Mouse (Mus musculus) liver, embryonic 15.5 days (tissue): ENCODE results near the gene Atp2b2. TPM values are rescaled to one million over a fixed set of nuclear protein-coding genes. Genes with fewer than 3 reads are reported as not detected.

Experiments
- ATAC-seq: fragments of 200-750 bp; cut with Nextera tagmentation; 2 replicates; pipeline ENCODE4 v1.8.0; 2017; ENCODE audit warnings: moderate number of reproducible peaks, mild to moderate bottlenecking, moderate library complexity; ENCODE audit not compliant: insufficient read depth
- H3K27ac ChIP-seq: fragments of 300-500 bp; sonication (generic); replicated peaks from 2 replicates; pipeline ENCODE4 v1.5.1; 2015; ENCODE audit warnings: mild to moderate bottlenecking, inconsistent platforms
- H3K27me3 ChIP-seq: fragments of 300-500 bp; sonication (generic); 2 replicates; pipeline ENCODE4 v1.6.1; 2015; ENCODE audit warnings: mild to moderate bottlenecking, inconsistent platforms
- H3K36me3 ChIP-seq: fragments of 300-500 bp; sonication (generic); replicated peaks from 2 replicates; pipeline ENCODE4 v1.6.1; 2015; ENCODE audit warnings: moderate library complexity, mild to moderate bottlenecking, inconsistent platforms
- H3K4me1 ChIP-seq: fragments of 300-500 bp; sonication (generic); replicated peaks from 2 replicates; pipeline ENCODE4 v1.6.1; 2015; ENCODE audit warnings: inconsistent platforms
- H3K4me2 ChIP-seq: fragments of 300-500 bp; sonication (generic); 2 replicates; pipeline ENCODE4 v1.6.1; 2015; ENCODE audit warnings: moderate library complexity, mild to moderate bottlenecking, inconsistent platforms
- H3K4me3 ChIP-seq: fragments of 300-500 bp; sonication (generic); replicated peaks from 2 replicates; pipeline ENCODE4 v1.5.1; 2015; ENCODE audit warnings: mild to moderate bottlenecking, inconsistent platforms
- H3K9ac ChIP-seq: fragments of 300-500 bp; sonication (generic); 2 replicates; pipeline ENCODE4 v1.6.1; 2015; ENCODE audit warnings: moderate library complexity, mild to moderate bottlenecking, inconsistent platforms
- H3K9me3 ChIP-seq: fragments of 300-500 bp; sonication (generic); replicated peaks from 2 replicates; pipeline ENCODE4 v1.6.1; 2016; ENCODE audit warnings: inconsistent platforms
- WGBS: fragments of 180-500 bp; shearing (Covaris S2); methylation state at CpG from one replicate; pipeline ENCODE4 v1.1.7; 2015; ENCODE audit warnings: mixed read lengths; ENCODE audit not compliant: insufficient replicate concordance; 5-methylcytosine and 5-hydroxymethylcytosine counted together
- polyA plus RNA-seq: library from polyadenylated mRNA; unstranded; fragments of >200 nt; fragmentation: Nextera tagmentation; extraction: Ambion mirVana; gene quantifications from 2 replicates; pipeline ENCODE4 v1.2.1, GENCODE M21; 2015

Gene Atp2b2
- polyA plus RNA-seq, 1 experiment from 2014 or later, result 1.9 TPM

DNA sequence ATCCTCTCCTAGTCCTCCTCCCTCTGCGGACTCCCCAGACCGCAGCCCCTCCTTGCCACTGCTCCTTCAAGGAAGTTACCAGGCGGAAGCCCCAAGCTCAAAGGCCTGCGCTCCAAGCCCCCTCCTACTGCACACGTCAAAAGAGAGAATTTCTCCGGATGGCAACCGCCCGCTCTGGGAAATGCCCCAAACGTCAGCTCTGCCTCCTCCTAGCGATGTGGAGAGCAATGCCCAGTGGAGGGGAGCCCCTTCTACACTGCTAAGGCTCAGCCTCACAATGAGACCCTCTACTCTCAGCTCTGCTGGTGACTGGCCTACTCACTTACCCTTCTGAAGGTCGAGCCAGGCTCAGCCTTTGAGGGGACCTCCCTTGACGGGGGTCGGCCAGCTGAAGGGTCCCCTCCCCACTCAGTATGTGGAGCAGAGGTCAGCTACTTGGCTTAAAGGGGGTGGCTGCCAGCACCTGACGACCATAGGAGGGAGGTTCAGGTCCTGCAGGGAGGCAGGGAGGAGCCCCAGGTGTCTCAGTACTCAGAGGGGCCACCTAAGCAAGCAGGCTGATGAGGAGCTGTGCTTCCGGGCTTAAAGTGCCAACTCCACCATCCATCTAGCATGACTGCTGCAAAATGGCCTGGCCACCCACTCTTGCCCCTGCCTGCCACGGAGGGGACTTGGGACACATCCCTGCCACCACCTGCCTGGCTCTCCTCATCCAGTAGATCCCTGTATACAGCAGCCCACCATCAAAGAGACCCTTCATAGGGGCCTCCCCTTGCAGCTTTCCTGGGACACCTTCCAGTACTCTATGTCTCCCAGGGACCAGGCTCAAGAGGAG is 152.2 kb downstream of the Atp2b2 start:
- 16% methylated on average over 16 of the region's 16 CpGs for WGBS
- no peaks in the 10 kb centered on the region for H3K9me3 ChIP-seq
- no peaks in the 10 kb centered on the region for H3K36me3 ChIP-seq
- H3K27ac ChIP-seq, result no peak overlapping the region
- ATAC-seq, result no peak
- peaks cover 38% of the 10 kb centered on the region for H3K27me3 ChIP-seq
- H3K4me3 ChIP-seq, result peak overlapping the region; percentile 41
- H3K4me2 ChIP-seq, result peak overlapping the region; percentile 44
- peaks cover 7% of the 10 kb centered on the region for H3K4me1 ChIP-seq
- H3K9ac ChIP-seq, result peak overlapping the region; percentile 18; the same call in 1 of the 2 replicates

DNA sequence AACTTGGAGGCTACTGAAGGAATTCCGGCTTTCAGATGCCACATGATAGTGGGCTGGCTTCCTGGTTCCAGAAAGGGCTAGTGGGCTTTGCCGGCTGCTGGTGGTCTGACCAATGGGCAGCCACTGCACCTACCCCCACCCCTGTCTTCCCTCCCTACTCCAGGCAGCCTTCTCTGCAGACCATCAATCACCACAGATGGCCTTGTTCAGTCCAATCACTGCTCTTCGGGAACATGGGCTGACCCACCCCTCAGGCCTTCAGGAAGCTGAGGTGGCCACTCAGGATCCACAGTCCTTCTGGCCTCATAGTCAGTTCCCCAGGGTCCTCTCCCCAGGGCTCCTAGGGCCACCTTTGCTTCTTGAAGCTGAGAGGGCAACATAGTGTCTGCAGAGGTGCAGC is 153.2 kb downstream of the Atp2b2 start:
- Histone ChIP-seq H3K9me3 (no peaks in the 10 kb centered on the region), H3K4me2 (no peak overlapping the region), H3K27ac (no peak overlapping the region), H3K4me1 (peaks cover 6% of the 10 kb centered on the region), H3K36me3 (no peaks in the 10 kb centered on the region), H3K9ac (no peak overlapping the region), H3K4me3 (no peak overlapping the region), H3K27me3 (peaks cover 38% of the 10 kb centered on the region)
- no peak for ATAC-seq
- WGBS, result 36% methylated on average over 3 of the region's 3 CpGs

GRCm38 (mm10) chr6:113886886-113887285 is 155.5 kb downstream of the Atp2b2 start:
- Histone ChIP-seq H3K4me1 (0 out of 2 replicates have a peak, but pooled peaks cover 3% of the 10 kb centered on the region), H3K27me3 (peaks cover 25% of the 10 kb centered on the region), H3K36me3 (no peaks in the 10 kb centered on the region), H3K4me2 (no peak overlapping the region), H3K27ac (no peak overlapping the region), H3K9me3 (no peaks in the 10 kb centered on the region), H3K9ac (no peak overlapping the region), H3K4me3 (no peak overlapping the region)
- ATAC-seq, result no peak

DNA sequence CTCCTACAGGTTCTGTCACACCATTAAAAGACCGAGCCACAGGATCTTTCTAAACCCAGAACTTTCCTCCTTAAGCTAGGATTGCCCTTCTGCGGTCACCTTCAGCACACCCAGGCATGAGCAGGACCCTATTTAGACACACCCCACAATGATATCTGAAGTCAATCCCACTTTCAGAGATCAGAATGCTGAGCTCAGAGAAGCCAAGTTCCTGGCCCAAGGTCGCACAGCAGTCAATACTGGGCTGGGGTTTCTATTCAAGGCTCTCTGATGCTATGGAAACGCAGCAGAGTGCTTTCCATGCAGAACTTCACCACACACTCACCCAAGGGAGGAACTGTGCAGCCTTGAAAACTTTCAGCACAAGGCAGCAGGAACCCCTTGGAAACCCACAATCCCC is 157.6 kb downstream of the Atp2b2 start:
- ATAC-seq, result no peak
- Histone ChIP-seq H3K27ac (no peak overlapping the region), H3K9ac (no peak overlapping the region), H3K27me3 (peaks cover 4% of the 10 kb centered on the region), H3K9me3 (no peaks in the 10 kb centered on the region), H3K4me1 (0 out of 2 replicates have a peak, but pooled peaks cover 3% of the 10 kb centered on the region), H3K4me3 (no peak overlapping the region), H3K4me2 (no peak overlapping the region), H3K36me3 (no peaks in the 10 kb centered on the region)
- WGBS, result 42% methylated on average over 4 of the region's 4 CpGs

DNA sequence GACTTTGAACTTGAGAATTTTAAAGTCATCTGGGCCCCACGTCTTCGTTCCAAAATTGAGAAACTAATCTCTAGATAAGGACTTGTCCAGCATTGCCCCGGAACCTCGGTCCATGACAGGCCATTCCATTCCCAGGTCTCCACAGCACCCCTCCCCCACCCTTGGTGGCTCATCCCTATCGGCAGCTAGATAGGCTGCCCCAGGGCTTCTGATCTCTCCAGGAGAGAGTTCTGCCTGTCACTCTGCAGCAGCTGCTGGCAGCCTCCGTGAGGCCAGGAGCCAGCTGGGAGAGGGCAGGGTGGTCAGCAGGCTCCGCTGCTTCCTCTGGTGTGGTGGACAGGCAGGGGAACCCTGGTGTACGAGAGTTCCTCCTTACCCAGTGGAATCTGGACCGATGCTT is 159.2 kb downstream of the Atp2b2 start:
- no peak overlapping the region for H3K4me2 ChIP-seq
- no peak overlapping the region for H3K4me3 ChIP-seq
- H3K9me3 ChIP-seq, result no peaks in the 10 kb centered on the region
- no peaks in the 10 kb centered on the region for H3K36me3 ChIP-seq
- ATAC-seq, result no peak
- WGBS, result 43% methylated on average over 9 of the region's 9 CpGs
- H3K9ac ChIP-seq, result no peak overlapping the region
- H3K27ac ChIP-seq, result no peak overlapping the region
- no peaks in the 10 kb centered on the region for H3K27me3 ChIP-seq
- 0 out of 2 replicates have a peak, but pooled peaks cover 1% of the 10 kb centered on the region for H3K4me1 ChIP-seq

GRCm38 (mm10) chr6:113882396-113882795 is 160.0 kb downstream of the Atp2b2 start:
- no peaks in the 10 kb centered on the region for H3K27me3 ChIP-seq
- 0 out of 2 replicates have a peak, but pooled peaks cover 6% of the 10 kb centered on the region for H3K4me1 ChIP-seq
- no peak overlapping the region for H3K4me3 ChIP-seq
- no peaks in the 10 kb centered on the region for H3K9me3 ChIP-seq
- 53% methylated on average over 7 of the region's 7 CpGs for WGBS
- H3K4me2 ChIP-seq, result no peak overlapping the region
- no peak overlapping the region for H3K27ac ChIP-seq
- H3K36me3 ChIP-seq, result no peaks in the 10 kb centered on the region
- no peak overlapping the region for H3K9ac ChIP-seq
- no peak for ATAC-seq

DNA sequence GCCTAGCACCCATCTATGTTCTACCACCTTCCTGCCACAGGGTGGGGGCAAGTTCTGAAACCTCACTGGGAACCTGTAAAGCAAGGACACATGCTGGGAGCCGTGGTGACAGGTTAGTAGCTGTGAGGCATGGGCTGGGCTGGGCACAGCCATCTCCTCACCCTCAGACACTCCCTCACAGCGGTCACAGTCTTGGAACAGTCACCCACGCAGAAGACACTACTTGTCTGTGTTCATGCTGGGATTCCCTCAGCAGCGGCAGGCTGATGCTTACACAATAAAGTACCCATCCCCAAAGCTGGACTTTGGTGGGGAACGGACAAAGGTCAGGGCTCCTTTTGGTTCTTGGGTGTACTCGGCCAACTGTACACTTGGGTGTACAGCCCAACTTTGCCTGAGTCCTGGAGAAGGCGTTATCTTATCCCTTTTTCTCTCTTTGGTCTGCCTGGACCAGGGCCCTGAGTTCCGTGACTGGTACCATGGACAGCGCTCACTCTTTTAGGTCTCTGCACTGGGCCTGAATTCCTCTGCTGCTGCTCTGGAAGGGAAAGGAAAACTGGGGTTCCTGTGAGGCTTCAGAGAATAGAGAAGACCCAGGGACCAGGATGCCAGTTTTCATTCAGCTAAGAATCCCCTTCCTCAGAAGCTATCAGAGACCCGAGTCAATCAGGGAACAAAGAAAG is 160.7 kb downstream of the Atp2b2 start:
- no peak overlapping the region for H3K4me3 ChIP-seq
- no peak for ATAC-seq
- no peak overlapping the region for H3K4me2 ChIP-seq
- no peaks in the 10 kb centered on the region for H3K9me3 ChIP-seq
- 33% methylated on average over 10 of the region's 10 CpGs for WGBS
- 0 out of 2 replicates have a peak, but pooled peaks cover 6% of the 10 kb centered on the region for H3K4me1 ChIP-seq
- H3K27me3 ChIP-seq, result no peaks in the 10 kb centered on the region
- no peak overlapping the region for H3K9ac ChIP-seq
- H3K27ac ChIP-seq, result no peak overlapping the region
- no peaks in the 10 kb centered on the region for H3K36me3 ChIP-seq

DNA sequence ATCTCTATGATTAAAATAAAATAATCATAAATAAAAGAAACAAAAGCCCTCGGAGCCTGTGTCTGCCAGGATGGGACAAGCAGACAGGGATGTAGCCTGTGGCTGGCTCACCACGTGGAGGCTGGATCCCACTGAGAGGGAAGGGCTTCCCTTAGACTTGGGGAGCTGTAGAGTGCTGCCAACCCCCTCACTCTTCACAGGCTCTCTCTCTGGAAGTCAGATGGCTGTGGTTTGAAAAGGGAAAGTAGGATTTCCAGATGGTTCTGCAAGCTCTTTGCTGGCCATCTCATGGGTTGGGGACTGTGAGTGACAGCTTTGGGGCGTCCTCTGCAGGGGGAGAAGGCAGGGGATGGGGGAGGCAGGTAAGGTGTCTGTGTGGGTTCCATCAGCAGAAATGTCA is 163.0 kb downstream of the Atp2b2 start:
- ATAC-seq, result no peak
- Histone ChIP-seq H3K4me1 (0 out of 2 replicates have a peak, but pooled peaks cover 6% of the 10 kb centered on the region), H3K4me3 (no peak overlapping the region), H3K9me3 (no peaks in the 10 kb centered on the region), H3K9ac (no peak overlapping the region), H3K36me3 (no peaks in the 10 kb centered on the region), H3K4me2 (no peak overlapping the region), H3K27me3 (no peaks in the 10 kb centered on the region), H3K27ac (no peak overlapping the region)
- 32% methylated on average over 3 of the region's 3 CpGs for WGBS

DNA sequence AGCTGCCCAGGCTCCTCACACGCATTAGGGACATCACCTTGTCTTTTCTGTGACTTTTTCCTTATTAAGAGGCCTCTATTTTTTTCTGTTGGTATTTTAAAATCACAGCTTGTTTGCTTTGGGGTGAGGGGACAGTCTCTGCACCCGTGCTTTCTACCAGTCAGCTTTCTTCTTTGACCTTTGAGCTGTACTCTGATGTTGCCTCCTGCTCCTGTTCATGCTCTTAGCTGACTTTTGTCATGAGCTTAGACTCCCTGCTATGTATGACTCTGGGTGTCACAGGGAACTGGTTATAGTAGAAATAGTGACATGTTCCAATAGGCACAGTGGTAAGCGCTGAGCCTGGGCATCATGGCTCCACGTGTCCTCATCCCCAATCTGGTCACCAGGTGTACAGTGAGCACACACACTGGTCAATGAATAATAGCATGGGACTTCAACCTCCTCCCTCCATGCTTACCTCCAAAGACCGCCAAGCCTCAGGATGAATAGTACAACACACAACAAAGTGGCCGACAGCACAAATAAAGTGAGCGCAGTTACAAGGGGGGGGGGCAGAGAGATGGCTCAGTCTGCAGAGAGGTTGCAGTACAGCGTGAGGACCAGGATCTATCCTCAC is 163.8 kb downstream of the Atp2b2 start:
- no peaks in the 10 kb centered on the region for H3K9me3 ChIP-seq
- H3K4me2 ChIP-seq, result peak overlapping the region; percentile 2; the same call in 1 of the 2 replicates
- no peaks in the 10 kb centered on the region for H3K27me3 ChIP-seq
- 52% methylated on average over 8 of the region's 8 CpGs for WGBS
- no peaks in the 10 kb centered on the region for H3K36me3 ChIP-seq
- peak overlapping the region; percentile 43; the same call in 1 of the 2 replicates for H3K27ac ChIP-seq
- peak; percentile 68 for ATAC-seq
- H3K4me3 ChIP-seq, result no peak overlapping the region
- H3K9ac ChIP-seq, result no peak overlapping the region
- 0 out of 2 replicates have a peak, but pooled peaks cover 6% of the 10 kb centered on the region for H3K4me1 ChIP-seq

DNA sequence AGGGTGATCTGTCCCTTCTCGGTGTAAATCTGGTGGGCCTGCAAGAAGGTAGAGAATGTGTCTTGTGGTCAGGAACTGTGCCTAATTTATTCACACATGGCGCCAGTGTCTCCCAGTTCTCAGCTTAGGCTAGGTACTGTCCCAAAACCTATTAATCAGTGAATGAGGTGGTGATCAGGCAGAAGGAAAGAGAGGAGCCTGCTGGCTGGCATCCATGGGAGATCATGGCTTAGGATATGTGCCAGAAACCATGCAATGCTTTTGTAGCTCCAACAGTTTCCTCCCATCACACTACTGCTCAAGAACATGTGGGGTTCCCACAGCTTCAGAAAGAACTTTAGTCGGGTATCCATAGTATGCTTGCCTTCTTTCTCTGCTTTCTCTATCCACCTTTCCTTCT is 165.8 kb downstream of the Atp2b2 start:
- Histone ChIP-seq H3K27me3 (no peaks in the 10 kb centered on the region), H3K36me3 (no peaks in the 10 kb centered on the region), H3K4me3 (no peak overlapping the region), H3K9me3 (no peaks in the 10 kb centered on the region), H3K27ac (no peak overlapping the region), H3K9ac (no peak overlapping the region), H3K4me1 (0 out of 2 replicates have a peak, but pooled peaks cover 6% of the 10 kb centered on the region), H3K4me2 (no peak overlapping the region)
- 44% methylated on average over 3 of the region's 3 CpGs for WGBS
- no peak for ATAC-seq

GRCm38 (mm10) chr6:113875201-113875600 is 167.2 kb downstream of the Atp2b2 start:
- H3K27me3 ChIP-seq, result no peaks in the 10 kb centered on the region
- 51% methylated on average over 2 of the region's 2 CpGs for WGBS
- H3K27ac ChIP-seq, result no peak overlapping the region
- no peak overlapping the region for H3K9ac ChIP-seq
- H3K4me1 ChIP-seq, result 0 out of 2 replicates have a peak, but pooled peaks cover 6% of the 10 kb centered on the region
- no peaks in the 10 kb centered on the region for H3K36me3 ChIP-seq
- no peak overlapping the region for H3K4me2 ChIP-seq
- H3K4me3 ChIP-seq, result no peak overlapping the region
- no peak for ATAC-seq
- H3K9me3 ChIP-seq, result no peaks in the 10 kb centered on the region
